Mouse (Mus musculus) heart, adult 2 months (tissue): ENCODE results near the gene Il2ra.

Experiments used
- CTCF ChIP-seq: fragments of 200-600 bp; IDR thresholded peaks from 2 replicates; pipeline ENCODE4 v1.8.1; 2022; ENCODE audit warnings: antibody characterized with exemption, mild to moderate bottlenecking, moderate library complexity
- POLR2A ChIP-seq: fragments of 200-500 bp; IDR thresholded peaks from 2 replicates; pipeline ENCODE4 v1.6.1; 2011; ENCODE audit warnings: mild to moderate bottlenecking, low read depth, low read length, control low read depth; ENCODE audit not compliant: insufficient read depth

DNA sequence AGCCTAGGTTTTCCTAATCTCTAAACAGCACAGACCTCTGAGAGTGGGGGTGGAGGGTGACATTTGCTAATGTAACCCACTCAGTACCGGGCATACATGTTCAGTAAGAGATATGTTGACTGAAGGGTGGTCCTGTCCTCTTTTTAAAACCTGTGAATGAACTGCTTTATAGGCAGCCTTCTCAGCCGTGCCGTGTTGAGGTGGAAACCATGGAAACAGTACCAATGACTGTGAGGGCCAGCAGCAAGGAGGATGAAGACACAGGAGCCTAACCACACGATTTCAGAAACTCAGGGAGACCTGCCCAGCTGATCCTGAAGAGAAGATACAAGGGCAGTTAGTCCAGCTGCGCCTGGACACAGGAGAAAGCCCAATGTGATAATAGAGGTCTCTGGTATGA is 90.4 kb downstream of the Il2ra start:
- TF ChIP-seq POLR2A (no peak), CTCF (no peak)
